Mouse (Mus musculus): ENCODE data around the gene Ppp2r3c. TPM values are rescaled to one million over a fixed set of nuclear protein-coding genes. Genes with fewer than 3 reads are reported as not detected.
"Not testable (repeated sequence)": the region's sequence is repeated elsewhere in the genome, so short reads cannot be mapped to it uniquely, and the experiment has no call there.

Gene Ppp2r3c
- polyA plus RNA-seq (2012; fragmentation: generic; extraction: Trizol): 5.3 TPM

GRCm38 (mm10) chr12:55302485-55303441 lies at the start of gene Ppp2r3c:
Gene Ppp2r3c (minus strand): TSS chr12:55302998.
- Histone ChIP-seq H3K4me3 (peak within 1 kb of the TSS; percentile 65), H3K4me2 (ENCODE audit: low read depth) (peak within 1 kb of the TSS; percentile 75), H3ac (ENCODE audit: control insufficient read depth, insufficient read length) (peak within 1 kb of the TSS; percentile 67), H3K36me3 (ENCODE audit: control insufficient read depth, insufficient read depth) (peaks cover 11% of the 10 kb centered on the region), H3K79me2 (ENCODE audit: control insufficient read depth, insufficient read depth) (peaks cover 16% of the 10 kb centered on the region), H3K27me3 (ENCODE audit: control insufficient read depth, insufficient read depth, insufficient read length) (no peaks in the 10 kb centered on the region)
- peak; percentile 58 for TF ChIP-seq POLR2AphosphoS2 (IDR thresholded peaks at IDR 0.05; ENCODE audit: insufficient read length, low read depth)
- peak in 2 of 3 experiments; percentile 70 to 75 for TF ChIP-seq MYOD1 (IDR thresholded peaks at IDR 0.05; ENCODE audit: control insufficient read depth in 1 of 3, insufficient read length in 2 of 3, low read depth in 2 of 3)
- TF ChIP-seq SRF (IDR thresholded peaks at IDR 0.05; ENCODE audit: control insufficient read depth, insufficient read length, low read depth): no peak
- TF ChIP-seq REST (IDR thresholded peaks at IDR 0.05; ENCODE audit: insufficient read depth, insufficient read length): no peak
- peak; percentile 76 for TF ChIP-seq POLR2A (IDR thresholded peaks at IDR 0.05; ENCODE audit: insufficient read length, low read depth)
- TF ChIP-seq MYOG (IDR thresholded peaks at IDR 0.05; ENCODE audit: control insufficient read depth in 1 of 3, insufficient read depth in 1 of 3, insufficient read length in 2 of 3, low read depth in 2 of 3): peak; percentile 26 to 69 (median 58)

- Histone ChIP-seq H3K36me3 (ENCODE audit: control insufficient read depth, insufficient read depth) (no peaks in the 10 kb centered on the region), H3K79me2 (ENCODE audit: control insufficient read depth, insufficient read depth) (no peaks in the 10 kb centered on the region), H3K4me3 (no peak overlapping the region), H3K27me3 (ENCODE audit: control insufficient read depth, insufficient read depth, insufficient read length) (no peaks in the 10 kb centered on the region), H3ac (ENCODE audit: control insufficient read depth, insufficient read length) (no peak overlapping the region), H3K4me2 (ENCODE audit: low read depth) (no peak overlapping the region)
- TF ChIP-seq POLR2A (IDR thresholded peaks at IDR 0.05; ENCODE audit: insufficient read length, low read depth) (no peak), E2F4 (IDR thresholded peaks at IDR 0.05; ENCODE audit: insufficient read depth) (no peak), MAX (IDR thresholded peaks at IDR 0.05; ENCODE audit: low read depth) (no peak), POLR2AphosphoS2 (IDR thresholded peaks at IDR 0.05; ENCODE audit: insufficient read length, low read depth) (no peak), USF1 (IDR thresholded peaks at IDR 0.05; ENCODE audit: low read depth) (no peak), SRF (IDR thresholded peaks at IDR 0.05; ENCODE audit: control insufficient read depth, insufficient read length, low read depth) (no peak), TCF3 (IDR thresholded peaks at IDR 0.05; ENCODE audit: insufficient read length, low read depth) (no peak), MYOD1 (IDR thresholded peaks at IDR 0.05; ENCODE audit: control insufficient read depth in 1 of 3, insufficient read length in 2 of 3, low read depth in 2 of 3) (no peak), TCF12 (IDR thresholded peaks at IDR 0.05; ENCODE audit: insufficient read depth, poor library complexity, severe bottlenecking) (no peak)
Observed at GRCm38 (mm10) chr12:55344583-55344982, 41.8 kb upstream of the Ppp2r3c start.

- Histone ChIP-seq H3K4me3 (no peak overlapping the region), H3K4me2 (ENCODE audit: low read depth) (no peak overlapping the region), H3K36me3 (ENCODE audit: control insufficient read depth, insufficient read depth) (no peaks in the 10 kb centered on the region), H3K79me2 (ENCODE audit: control insufficient read depth, insufficient read depth) (no peaks in the 10 kb centered on the region), H3ac (ENCODE audit: control insufficient read depth, insufficient read length) (no peak overlapping the region), H3K27me3 (ENCODE audit: control insufficient read depth, insufficient read depth, insufficient read length) (no peaks in the 10 kb centered on the region)
- TF ChIP-seq USF1 (IDR thresholded peaks at IDR 0.05; ENCODE audit: low read depth) (no peak), CEBPB (IDR thresholded peaks at IDR 0.05; ENCODE audit: insufficient read depth, poor library complexity, severe bottlenecking) (no peak), POLR2A (IDR thresholded peaks at IDR 0.05; ENCODE audit: insufficient read length, low read depth) (no peak), MYOG (IDR thresholded peaks at IDR 0.05; ENCODE audit: control insufficient read depth in 1 of 3, insufficient read depth in 1 of 3, insufficient read length in 2 of 3, low read depth in 2 of 3) (no peak)
Observed at GRCm38 (mm10) chr12:55343998-55344397, 41.2 kb upstream of the Ppp2r3c start.

- not testable (repeated sequence) for H3ac ChIP-seq (ENCODE audit: control insufficient read depth, insufficient read length); H3K27me3 ChIP-seq (ENCODE audit: control insufficient read depth, insufficient read depth, insufficient read length); H3K4me2 ChIP-seq (ENCODE audit: low read depth); H3K36me3 ChIP-seq (ENCODE audit: control insufficient read depth, insufficient read depth); H3K4me3 ChIP-seq; H3K79me2 ChIP-seq (ENCODE audit: control insufficient read depth, insufficient read depth)
Observed at GRCm38 (mm10) chr12:55343045-55343444, 40.2 kb upstream of the Ppp2r3c start.

GRCm38 (mm10) chr12:55338490-55338889 lies 35.7 kb upstream of the Ppp2r3c start:
- H3K4me3 ChIP-seq; H3K27me3 ChIP-seq (ENCODE audit: control insufficient read depth, insufficient read depth, insufficient read length); H3K36me3 ChIP-seq (ENCODE audit: control insufficient read depth, insufficient read depth); H3K4me2 ChIP-seq (ENCODE audit: low read depth); H3ac ChIP-seq (ENCODE audit: control insufficient read depth, insufficient read length); H3K79me2 ChIP-seq (ENCODE audit: control insufficient read depth, insufficient read depth): not testable (repeated sequence)

GRCm38 (mm10) chr12:55333662-55334061 lies 30.9 kb upstream of the Ppp2r3c start:
- H3K4me2 ChIP-seq (ENCODE audit: low read depth): no peak overlapping the region
- H3K4me3 ChIP-seq: no peak overlapping the region
- H3K79me2 ChIP-seq (ENCODE audit: control insufficient read depth, insufficient read depth): no peaks in the 10 kb centered on the region
- no peaks in the 10 kb centered on the region for H3K36me3 ChIP-seq (ENCODE audit: control insufficient read depth, insufficient read depth)
- TF ChIP-seq TCF3 (IDR thresholded peaks at IDR 0.05; ENCODE audit: insufficient read length, low read depth): no peak
- no peak for TF ChIP-seq TCF12 (IDR thresholded peaks at IDR 0.05; ENCODE audit: insufficient read depth, poor library complexity, severe bottlenecking)
- H3ac ChIP-seq (ENCODE audit: control insufficient read depth, insufficient read length): no peak overlapping the region
- H3K27me3 ChIP-seq (ENCODE audit: control insufficient read depth, insufficient read depth, insufficient read length): no peaks in the 10 kb centered on the region
